Mouse (Mus musculus) cerebellum, adult 9-11 months (tissue): Measurements from ENCODE around the gene Sugt1.

Source experiments
- DNase-seq: peaks from one replicate; pipeline ENCODE4 v3.0.0; 2022

Gene Sugt1

DNA sequence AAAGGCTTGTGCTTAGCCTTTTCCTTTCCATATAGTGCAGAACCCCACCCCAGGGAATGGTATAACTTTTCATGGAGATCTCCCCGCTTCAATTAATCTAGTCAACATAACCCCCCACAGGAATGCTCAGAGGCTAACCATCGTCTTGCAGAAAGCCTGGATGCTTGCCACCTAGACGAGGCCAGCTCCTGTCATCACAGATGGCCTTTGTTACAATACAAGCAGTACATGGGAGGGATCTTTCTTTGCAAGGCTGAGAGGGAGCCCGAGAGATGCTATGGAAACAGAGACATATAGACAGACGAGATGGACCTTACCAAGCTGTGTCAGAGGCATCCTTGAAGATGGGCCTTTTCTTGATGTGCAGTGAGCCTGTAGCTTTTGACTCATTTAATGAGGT, 93.2 kb downstream of the Sugt1 start:
- DNase-seq: no peak
